Mouse (Mus musculus): Measurements from ENCODE around the gene Igf1r.
A peak's percentile ranks its signal among the peaks of the same experiment; 100 is the strongest.

Gene Igf1r

GRCm38 (mm10) chr7:67958045-67958444 lies 5.4 kb downstream of the Igf1r start:
- peak; percentile 41 for DNase-seq

- no peak for DNase-seq
These were observed 8.1 kb downstream of the Igf1r start for GRCm38 (mm10) chr7:67960701-67961100.

- peak; percentile 91 for DNase-seq
These were observed 9.1 kb downstream of the Igf1r start for GRCm38 (mm10) chr7:67961567-67962267.

- no peak for DNase-seq
These were observed 11.1 kb downstream of the Igf1r start for GRCm38 (mm10) chr7:67963691-67964090.

GRCm38 (mm10) chr7:67968394-67968793 lies 15.8 kb downstream of the Igf1r start:
- DNase-seq: no peak

GRCm38 (mm10) chr7:67969076-67969475 lies 16.4 kb downstream of the Igf1r start:
- no peak for DNase-seq

- peak; percentile 40 for DNase-seq
These were observed 20.8 kb downstream of the Igf1r start for GRCm38 (mm10) chr7:67973180-67974014.

- no peak for DNase-seq
These were observed 29.3 kb downstream of the Igf1r start for GRCm38 (mm10) chr7:67981956-67982355.

- DNase-seq: no peak
These were observed 30.2 kb downstream of the Igf1r start for GRCm38 (mm10) chr7:67982809-67983208.

GRCm38 (mm10) chr7:67983451-67983850 lies 30.8 kb downstream of the Igf1r start:
- DNase-seq: no peak

GRCm38 (mm10) chr7:67985003-67985416 lies 32.4 kb downstream of the Igf1r start:
- DNase-seq: no peak

GRCm38 (mm10) chr7:67985511-67985910 lies 32.9 kb downstream of the Igf1r start:
- DNase-seq: no peak

- DNase-seq: no peak
These were observed 33.6 kb downstream of the Igf1r start for GRCm38 (mm10) chr7:67986277-67986676.

GRCm38 (mm10) chr7:67986816-67987215 lies 34.2 kb downstream of the Igf1r start:
- no peak for DNase-seq

GRCm38 (mm10) chr7:67989376-67989775 lies 36.7 kb downstream of the Igf1r start:
- DNase-seq: no peak

- no peak for DNase-seq
These were observed 41.0 kb downstream of the Igf1r start for GRCm38 (mm10) chr7:67993614-67994013.

GRCm38 (mm10) chr7:67994346-67994858 lies 41.8 kb downstream of the Igf1r start:
- DNase-seq: no peak

GRCm38 (mm10) chr7:67995276-67995675 lies 42.6 kb downstream of the Igf1r start:
- DNase-seq: no peak

GRCm38 (mm10) chr7:67996202-67996960 lies 43.8 kb downstream of the Igf1r start:
- DNase-seq: peak; percentile 26

GRCm38 (mm10) chr7:68001269-68001668 lies 48.6 kb downstream of the Igf1r start:
- no peak for DNase-seq

- no peak for DNase-seq
These were observed 53.4 kb downstream of the Igf1r start for GRCm38 (mm10) chr7:68006074-68006473.

GRCm38 (mm10) chr7:68006496-68006895 lies 53.9 kb downstream of the Igf1r start:
- no peak for DNase-seq

GRCm38 (mm10) chr7:68009635-68010034 lies 57.0 kb downstream of the Igf1r start:
- no peak for DNase-seq

Measured in lung, postnatal 10 days (tissue).